Mouse (Mus musculus) stomach, postnatal 0 days (tissue): ENCODE data around the gene Larp1.

Experiments
- CTCF ChIP-seq: IDR thresholded peaks from 2 replicates; pipeline ENCODE4 v1.5.1; 2016; ENCODE audit warnings: antibody characterized with exemption, low read depth, mild to moderate bottlenecking, moderate library complexity
- EP300 ChIP-seq: optimal IDR thresholded peaks from 2 replicates; pipeline ENCODE3; 2016; ENCODE audit warnings: antibody characterized with exemption

GRCm38 (mm10) chr11:58011813-58012212 is 2.9 kb downstream of the Larp1 start:
- no peak for TF ChIP-seq CTCF
- TF ChIP-seq EP300, result no peak
